Mouse (Mus musculus) embryo, embryonic 9.5 days (tissue): ENCODE measurements around the gene Gfra1.

Source experiments
- DNase-seq: peaks from one replicate; pipeline ENCODE4 v3.0.0-alpha.2; 2017; ENCODE audit errors: extremely low spot score

Gene Gfra1

DNA sequence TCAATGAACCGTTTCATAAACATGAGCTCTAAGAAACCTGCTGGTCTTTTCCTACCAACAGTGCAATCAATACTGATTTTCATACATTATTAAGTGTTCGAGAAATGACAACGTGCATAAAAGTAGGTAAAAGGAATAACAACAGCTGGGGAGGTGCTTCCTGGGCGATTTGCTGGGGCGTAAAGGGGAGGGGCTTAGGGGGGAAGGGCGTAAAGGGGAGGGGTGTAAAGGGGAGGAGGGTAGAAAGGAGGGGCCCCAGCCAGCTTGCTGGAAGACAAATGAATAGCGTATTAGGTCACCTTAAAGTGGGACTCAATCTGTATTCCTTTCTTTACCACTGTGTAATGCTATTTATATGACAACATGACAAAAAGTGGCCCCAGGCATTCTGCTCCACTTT lies 13.9 kb downstream of the Gfra1 start:
- no peak for DNase-seq

DNA sequence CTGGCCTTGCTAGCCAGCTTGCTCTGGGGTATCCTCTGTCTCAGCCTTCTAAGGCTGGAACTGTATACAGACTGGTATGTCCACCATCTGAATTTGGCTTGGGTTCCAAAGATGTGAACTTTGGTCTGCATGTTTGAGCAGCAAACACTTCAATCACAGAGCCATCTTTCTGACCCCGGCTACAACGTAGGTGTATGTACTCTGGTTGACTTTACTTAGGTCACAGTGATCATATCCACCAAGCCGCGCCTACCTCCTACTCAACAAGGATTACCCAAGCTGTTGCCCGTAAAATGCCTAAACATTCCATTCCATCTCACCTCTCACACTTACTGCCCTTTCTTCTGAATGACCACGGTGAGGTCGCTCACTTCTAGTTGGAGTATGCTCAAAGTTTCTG lies 14.5 kb downstream of the Gfra1 start:
- no peak for DNase-seq

DNA sequence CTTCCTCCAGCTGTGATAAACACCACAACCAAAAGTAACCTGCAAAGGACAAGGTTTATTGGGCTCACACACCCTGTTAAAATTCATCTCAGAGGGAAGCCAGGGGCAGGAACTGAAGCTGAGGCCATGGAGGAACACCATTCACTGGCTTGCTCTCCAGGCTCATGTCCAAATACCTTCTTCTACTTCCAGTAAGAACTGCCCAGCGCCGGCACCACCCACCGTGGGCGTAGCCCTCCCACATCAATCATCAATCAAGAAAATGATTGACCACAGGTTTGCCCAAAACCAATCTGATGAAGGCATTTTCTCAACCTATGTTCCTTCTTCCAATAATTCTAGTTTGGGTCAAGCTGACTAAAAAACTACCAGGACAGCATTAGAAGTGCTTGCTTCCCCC lies 16.9 kb downstream of the Gfra1 start:
- no peak for DNase-seq

DNA sequence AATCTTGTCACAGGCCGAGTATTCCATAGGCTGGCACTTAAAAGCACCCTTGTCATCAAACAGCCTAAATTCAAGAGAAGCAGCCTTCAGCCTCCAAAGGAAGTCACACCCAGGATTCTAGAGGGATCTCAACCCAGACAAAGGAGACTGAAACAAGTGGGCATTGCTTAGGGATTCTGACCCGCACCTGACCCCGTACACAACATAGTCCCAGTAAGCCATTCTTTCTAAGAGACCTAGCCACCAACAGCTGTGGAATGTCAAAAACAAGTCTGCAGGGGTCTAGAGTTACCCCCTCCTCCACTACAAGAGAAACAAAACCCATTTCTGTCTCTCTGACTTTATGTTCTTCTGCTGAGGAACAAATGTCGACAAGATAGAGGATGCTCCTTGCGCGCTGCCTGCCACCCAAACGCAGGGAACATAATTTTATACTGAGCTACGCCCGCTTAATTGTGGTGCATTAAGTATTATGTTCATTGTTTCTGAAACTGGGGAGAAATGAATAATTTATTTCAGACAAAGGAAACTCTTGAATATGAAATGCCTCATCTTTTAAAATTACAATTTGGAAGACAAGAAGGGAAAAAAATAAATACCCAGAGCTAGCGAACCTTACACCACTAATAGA lies 18.2 kb downstream of the Gfra1 start:
- DNase-seq: peak; percentile 22

DNA sequence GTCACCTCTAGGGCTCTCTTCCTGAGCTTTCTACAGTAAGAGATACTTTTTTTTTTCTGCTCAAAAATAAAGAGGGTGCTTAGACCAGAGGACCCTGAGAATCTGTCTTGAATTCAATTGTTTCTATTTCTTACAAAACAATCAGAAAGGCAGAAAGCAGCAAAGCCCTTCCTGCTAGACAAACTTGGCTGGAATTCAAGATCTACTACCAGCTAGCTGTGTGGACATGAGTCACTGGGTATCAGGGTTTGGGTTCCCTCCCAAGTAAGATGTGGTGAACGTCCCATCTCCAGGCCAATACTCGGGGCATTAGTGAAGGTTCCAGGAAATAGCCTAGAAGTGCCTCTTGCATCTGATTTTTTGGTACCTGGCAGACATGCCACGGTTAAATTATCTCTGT lies 18.8 kb downstream of the Gfra1 start:
- DNase-seq: no peak

DNA sequence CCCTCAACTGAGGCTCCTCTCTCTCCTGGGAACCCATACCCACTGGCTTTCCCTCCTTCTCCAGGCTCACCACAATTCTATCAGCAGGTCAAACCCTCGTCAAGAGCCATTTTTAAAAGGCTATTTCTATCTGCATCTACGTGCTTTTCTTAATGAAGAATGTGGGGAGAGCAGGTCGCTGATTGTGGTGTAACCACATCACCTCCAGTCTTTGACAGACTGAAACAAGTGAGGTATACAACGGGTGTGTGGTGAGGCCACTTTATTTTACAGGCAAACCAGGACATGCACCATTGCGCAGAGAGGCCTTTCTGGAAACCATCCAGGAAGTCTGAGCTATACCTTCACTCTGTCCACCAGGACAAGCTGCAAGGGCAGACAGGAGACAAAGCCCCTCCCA lies 19.8 kb downstream of the Gfra1 start:
- DNase-seq: no peak

DNA sequence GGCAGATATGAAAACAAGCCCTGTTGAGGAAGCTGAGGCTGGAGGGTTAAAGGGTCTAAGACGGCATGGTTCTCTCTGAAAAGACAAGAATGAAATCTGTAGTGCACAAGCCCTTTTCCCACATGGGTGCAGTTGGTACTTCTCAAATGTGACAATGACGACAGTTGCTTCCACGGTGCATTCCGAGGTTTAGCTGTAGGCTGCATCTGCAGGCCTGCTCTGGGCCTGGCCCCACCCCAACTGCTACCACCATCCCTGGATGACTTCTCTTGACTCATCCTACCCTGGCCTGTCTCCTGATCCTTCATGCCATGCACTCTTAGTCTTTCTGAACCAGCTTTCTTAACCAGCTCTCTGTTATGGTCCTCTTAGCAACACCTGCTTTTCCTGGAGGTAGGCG lies 22.9 kb downstream of the Gfra1 start:
- no peak for DNase-seq

DNA sequence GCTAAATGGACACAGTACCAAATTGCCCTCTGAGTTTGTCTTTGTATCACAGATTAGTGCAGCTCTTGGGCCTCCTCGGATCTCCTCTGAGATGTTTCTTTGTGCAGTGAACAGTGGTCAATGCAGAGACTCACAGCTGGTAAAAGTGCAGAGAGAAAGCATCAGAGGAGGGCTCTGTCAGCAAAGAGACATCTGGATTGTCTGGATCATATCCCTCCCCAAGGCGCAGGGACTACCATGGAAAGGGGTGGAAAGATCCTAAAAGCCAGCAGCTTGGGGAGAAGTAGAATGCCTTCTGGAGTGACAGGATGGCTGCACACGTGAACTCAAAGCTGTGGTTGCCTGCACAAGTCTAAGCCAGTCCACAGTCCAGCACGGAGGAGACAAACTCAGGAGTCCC lies 27.2 kb downstream of the Gfra1 start:
- no peak for DNase-seq

DNA sequence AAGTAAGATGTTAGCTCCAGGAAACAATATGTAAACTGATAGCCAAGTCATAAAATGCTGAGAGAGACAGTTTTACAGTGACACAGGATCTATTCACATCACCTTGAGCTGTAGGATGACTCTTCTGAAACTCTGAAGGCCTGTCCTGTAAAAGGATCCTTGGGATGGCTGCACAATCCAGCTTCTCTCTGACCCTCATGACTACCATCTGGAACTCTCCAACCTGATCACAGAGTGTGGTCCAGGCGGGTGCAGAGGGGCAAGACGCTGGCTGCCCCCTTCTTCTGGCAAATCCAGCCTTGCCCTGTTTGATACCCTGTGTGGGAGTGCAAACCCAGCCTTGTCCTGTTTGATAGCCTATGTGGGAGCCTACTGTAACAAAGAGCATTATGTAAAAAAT lies 28.4 kb downstream of the Gfra1 start:
- DNase-seq: no peak

DNA sequence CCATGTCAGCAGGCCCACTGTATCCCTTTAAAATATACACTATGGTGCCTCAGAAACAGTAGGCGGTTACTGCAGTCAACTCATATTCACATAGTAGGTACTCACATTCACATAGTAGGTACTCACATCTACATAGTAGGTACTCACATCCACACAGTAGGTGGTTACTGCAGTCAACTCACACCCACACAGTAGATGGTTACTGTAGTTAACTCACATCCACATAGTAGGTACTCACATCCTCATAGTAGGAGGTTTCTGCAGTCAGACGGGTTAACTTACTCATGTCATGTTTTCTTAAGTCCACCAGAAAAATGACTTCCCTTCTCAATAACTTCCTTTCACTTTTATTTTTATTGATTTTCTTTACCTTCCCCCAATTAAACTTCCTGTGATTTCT lies 30.8 kb downstream of the Gfra1 start:
- DNase-seq: no peak

DNA sequence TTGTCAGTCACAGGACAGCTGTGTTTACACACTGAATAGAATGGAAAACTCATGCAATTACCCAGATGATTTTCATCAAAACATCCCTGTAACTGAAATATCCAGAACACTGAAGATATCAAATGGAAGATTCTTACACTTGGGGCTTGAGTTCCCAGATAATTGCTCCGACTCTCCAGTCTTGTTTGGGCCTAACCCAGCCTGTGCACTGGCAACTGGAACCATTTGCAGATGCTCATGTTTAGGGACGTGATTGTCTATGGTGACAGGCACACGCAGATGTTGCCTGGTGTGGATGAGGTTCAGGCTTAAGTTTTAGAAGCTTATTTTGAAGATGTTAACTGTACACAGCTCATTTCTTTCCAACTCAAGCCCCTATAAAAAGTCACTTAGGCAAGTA lies 31.5 kb downstream of the Gfra1 start:
- DNase-seq: no peak

DNA sequence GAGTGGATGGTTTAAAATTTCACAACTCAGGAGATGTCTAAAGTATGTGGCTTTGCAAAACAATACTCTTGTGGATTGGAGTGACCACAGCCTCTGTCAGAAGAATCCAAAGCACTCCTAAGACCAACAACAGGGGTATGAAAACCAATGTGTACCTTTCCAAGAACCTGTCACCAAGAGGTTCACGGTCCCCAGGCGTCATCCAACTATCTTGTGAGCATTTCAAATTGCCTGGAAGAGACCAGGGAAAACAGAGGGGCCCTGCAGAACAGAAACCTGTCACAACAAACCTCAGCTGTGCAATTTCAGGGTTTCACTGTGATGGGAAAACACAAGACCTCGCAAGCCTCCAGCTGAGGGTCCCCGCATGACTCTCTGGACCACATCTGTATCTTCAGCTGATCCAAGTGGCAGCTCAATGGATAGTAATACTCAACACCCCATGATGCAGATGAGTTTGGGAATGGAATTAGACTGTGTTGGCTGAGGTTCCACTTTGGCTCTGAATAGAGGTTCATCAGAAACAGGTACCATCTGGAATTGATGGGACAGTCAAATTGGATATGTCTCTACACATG lies 32.7 kb downstream of the Gfra1 start:
- no peak for DNase-seq

DNA sequence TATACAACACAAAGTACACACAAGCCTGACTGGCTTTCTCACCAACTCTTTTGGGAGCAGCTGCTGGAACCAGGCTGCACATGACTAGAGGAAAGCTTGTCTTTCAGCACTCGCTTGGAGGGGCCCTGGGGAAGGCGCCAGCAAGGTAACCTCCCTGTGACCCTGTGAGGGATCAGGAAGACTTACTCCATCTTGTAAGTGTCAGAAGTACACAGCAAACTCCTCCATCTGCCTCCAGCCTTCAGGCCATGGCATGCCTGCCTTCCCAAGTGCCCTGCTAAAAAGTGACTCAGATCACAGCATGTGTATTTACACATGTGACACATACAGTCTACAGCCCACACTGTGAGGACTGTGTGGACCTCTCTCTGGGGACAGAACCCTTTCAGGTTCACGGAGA lies 36.0 kb downstream of the Gfra1 start:
- DNase-seq: peak; percentile 47

DNA sequence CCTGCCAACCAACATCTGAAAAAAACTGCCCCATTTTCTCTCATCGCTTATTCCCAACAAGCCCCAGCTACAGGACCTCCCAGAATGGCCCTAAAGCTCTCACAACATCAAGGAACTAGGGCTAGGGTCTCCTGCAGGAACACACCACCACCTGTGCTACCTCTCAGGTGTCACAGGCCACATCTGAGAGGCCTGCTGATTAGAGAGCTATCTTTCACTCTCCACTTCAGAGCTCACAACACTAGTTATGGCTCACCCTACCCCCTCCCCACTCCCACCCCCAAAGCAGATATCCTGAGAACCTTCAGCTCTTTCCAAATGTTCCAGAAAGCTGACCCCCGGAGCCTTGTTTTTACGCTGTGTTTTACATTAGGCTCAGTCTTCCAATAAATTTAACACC lies 36.4 kb downstream of the Gfra1 start:
- DNase-seq: no peak

DNA sequence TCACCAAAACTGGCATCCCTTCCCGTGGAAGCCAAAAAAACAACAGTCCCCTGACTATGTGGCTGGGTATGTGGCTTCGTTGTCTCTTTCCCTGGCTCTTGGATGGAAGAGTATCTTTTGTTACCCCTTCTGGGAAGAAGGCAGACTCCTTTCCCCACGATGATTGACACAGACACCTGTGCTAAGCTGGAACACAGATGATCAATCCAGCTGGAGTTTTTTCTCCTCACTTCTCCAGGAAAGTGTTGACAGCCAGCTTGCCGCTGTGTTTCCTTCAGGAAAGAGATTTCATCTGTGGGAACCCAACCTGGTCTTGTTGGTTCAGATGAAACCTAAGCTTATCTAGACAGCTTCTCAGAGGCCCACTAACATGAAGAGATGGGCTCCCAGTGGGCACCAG lies 40.5 kb downstream of the Gfra1 start:
- no peak for DNase-seq

DNA sequence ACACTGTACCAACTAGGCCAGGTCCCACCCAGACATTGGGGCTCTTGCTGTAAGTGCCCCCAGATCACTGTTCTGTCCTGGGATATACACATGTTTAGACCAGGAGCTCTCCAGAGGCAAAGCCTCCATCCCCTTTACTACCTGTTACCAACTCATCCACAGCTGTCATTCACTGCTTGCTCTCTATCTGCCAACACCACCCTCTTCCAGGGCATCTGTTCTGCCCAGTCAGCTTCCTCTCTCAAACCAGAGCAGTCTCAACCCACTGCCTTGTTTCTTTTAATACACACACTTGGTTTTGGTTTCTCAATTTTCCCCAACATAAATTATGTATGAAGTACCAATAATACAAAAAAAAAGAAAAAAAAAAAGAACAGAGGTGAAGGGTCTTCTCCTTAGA lies 41.0 kb downstream of the Gfra1 start:
- DNase-seq: no peak

DNA sequence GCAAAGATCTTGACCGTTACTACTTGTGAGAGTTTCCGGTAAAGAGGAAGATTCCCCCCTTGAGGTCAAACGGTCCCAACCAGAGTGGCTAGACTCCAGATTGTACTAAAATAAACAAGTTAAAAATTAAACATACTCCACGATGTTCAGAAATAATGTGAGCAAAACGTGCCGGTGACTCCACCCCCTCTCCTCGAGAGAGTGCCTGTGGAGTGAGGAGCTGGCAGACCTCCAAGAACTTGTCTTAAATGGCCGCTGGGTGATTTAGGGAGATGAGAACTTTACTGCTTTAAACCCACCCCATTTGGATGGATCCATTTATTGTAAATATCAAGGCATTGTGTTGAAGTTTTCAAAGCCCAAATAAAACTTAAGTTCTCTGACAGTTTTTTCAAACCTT lies 42.4 kb downstream of the Gfra1 start:
- no peak for DNase-seq

DNA sequence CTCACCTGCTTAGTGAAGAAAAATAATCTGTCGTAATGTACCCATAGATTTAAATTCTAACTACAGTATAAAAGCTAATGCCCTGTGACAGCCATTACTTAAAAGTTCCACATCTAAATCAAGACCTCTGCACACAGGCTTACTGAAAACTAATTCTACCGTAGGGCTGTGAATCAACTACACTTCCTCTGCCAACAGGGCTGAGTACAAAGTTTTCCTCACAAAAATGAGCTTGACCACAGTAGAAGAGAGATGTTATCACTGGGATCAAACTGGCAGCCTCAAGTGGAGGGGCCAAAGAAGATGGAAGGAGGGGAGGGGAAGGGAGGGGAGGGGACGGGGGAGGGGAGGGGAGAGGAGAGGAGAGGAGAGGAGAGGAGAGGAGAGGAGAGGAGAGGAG lies 42.9 kb downstream of the Gfra1 start:
- DNase-seq: no peak

DNA sequence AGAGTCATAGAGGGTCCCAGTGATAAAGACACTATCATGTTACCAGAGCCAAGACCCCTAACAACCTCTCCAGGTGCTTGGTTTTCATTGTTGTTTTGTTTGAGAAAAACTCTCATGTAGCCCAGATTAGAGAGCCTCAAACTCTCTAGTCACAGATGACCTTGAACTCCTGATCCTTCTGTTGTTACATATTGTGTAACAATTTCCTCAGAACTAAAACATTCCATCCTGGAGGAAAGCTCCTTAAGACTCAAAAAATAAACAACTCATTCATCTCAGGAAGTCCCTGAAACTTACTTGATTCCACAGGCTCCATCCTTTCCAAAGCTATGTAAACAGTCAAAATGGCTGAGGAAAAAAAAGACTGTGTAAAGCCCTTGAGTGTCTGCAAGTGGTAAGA lies 49.0 kb downstream of the Gfra1 start:
- DNase-seq: no peak

DNA sequence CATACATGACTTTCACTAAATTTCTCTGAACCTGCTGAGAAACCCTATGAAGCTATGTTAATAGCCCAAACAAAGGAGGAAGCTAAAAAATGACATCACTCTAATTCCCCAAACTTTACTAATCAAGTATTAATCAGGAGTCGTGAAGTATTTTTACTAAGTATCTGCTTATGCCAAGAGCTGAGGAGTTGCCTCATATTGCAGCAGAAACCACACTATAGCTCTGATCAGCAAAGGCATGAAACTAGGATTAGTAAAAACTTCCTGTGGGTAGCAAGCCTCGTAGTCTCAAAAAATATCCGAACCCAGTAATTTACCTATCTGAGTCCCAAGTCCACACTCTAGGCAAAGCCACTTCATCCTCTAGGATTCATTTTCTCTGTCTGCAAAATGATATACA lies 55.5 kb downstream of the Gfra1 start:
- DNase-seq: no peak

DNA sequence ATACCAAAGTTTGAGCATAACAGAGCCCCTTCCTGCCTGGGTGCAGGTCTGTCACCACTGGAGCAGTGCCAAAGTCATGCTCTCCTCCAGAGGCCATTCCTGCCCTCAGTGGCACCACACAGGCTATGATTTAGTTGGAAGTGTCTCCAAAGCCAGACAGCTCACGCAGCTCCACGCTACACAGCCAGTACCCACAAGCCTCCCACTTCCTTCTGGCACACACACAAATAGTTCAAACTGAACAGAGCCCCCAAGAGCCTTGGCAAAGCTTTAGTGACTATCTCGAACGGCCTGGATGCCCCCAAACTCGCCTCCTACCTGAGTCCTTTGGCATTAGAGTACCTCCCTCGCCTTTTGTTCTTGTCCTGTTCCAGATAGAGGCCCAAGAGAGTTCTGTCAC lies 56.5 kb downstream of the Gfra1 start:
- DNase-seq: no peak

DNA sequence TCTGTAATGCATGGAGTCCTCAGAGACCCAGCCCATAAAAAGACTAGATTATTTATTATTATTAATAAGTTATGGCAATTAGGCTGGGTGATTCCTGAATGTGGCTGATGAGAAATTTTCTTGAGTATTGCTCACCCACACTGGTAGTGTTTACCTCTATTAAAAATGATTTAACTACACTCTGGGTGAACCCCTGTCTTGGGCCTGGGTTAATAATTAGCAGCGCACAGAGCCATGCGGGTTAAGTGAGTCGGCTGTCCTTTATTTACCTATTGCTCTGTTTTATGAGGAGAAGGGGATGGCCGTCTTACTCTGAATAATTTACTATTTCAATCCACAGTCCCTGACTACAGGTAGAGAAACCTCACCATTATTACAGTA lies 59.1 kb downstream of the Gfra1 start:
- DNase-seq: no peak

DNA sequence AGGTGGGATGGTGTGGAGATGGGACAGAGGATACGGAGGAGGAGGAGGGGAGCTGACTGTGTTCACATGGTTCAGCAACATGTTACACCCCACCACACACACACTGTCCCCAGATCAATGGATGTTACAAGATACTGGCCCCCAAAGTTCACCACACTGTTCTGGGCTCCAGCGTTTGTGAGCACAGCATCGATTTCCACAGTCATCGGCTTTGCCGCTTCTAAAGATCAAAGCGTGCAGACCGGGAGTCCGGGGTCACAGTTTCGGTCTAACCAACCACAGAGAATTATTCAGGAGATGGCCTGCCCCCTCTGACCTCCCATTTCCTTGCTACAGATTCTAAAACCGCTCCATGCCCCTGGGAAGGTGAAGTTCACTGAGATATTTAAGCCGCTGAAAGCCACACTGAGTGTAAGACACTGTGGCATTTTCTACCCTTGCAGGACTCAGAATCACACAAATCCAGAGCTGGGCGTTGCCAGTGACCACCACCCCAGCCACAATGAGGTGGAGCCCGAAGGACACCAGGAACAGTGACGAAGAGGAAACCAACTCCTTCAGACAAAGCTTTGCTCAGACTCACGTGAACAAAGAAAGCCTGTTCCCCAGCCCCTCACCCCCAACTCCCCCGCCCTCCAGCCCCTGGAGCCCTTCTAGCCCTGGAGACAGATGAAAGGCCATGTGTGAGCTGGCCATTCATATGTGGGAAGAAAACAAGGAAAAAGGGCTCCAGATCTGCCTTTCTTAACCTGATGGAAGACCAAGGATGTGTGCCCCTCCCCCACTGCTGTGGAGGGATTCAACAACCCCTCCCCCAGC lies 59.7 kb downstream of the Gfra1 start:
- peak; percentile 46 for DNase-seq

DNA sequence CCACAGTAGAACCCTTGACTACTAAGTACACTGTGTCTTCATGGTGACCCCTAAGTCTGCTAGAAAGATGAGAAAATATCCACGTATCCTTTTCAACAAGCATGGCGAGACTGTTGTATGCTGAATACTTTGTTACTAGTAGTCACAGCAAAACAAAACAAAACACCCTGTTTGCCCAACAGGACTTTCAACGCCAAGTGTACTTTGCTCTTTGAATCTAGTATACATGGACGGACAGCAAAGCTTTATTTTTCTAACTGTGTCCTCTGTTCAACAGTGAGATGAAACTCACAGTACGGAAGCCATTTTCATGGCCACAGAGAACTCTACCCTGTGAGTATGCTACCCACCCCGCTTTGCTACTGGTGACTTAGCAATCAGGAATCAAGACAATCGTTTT lies 62.6 kb downstream of the Gfra1 start:
- no peak for DNase-seq
